12 mouse cellular contexts compared by ENCODE assay signal in the genomic region with DNA sequence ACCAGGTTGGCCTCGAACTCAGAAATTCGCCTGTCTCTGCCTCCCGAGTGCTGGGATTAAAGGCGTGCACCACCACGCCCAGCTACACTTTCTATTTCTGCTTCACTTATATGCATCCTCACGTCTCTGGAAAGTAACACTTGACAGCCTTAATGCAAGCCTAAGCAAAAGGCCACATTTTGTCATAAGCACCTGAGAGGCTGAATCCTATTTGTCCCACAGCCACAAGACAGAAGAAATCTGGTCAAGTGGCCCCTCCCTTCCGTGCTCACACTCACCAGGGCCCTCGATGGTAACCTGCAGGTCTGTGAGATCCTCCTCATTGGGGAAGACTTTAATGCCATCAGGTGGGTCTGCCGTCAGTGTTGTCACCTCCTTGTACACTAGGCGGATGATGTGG. TPM values are rescaled to one million over a fixed set of nuclear protein-coding genes. Genes with fewer than 3 reads are reported as not detected.
DNase-seq lines count a peak whose midpoint lies in the region; ATAC-seq and TF ChIP-seq lines count a peak whose summit lies in the region.
"Not testable (repeated sequence)": the region's sequence is repeated elsewhere in the genome, so short reads cannot be mapped to it uniquely, and the experiment has no call there.
"Had no signal": no experiment of that assay in that cellular context is flagged by ENCODE, and none has a peak within 500 bp of the region (broad histone marks: within the 10 kb centered on the region; RNA-seq: fewer than 3 reads in every experiment).

No protein-coding gene starts in this region.

- peak overlapping the region; percentile 82 for H3K4me3 ChIP-seq in G1E (ENCODE audit: low read depth, low read length)
- H3K4me3 ChIP-seq in embryonic facial prominence, embryonic 13.5 days, result peak overlapping the region; percentile 99
- peak overlapping the region; percentile 98 for H3K4me3 ChIP-seq in gastrocnemius, adult 2 months
- peak overlapping the region; percentile 86 for H3K4me3 ChIP-seq in hindbrain, embryonic 14.5 days (replicated peaks; ENCODE audit: low read length)
- peak overlapping the region; percentile 97 for H3K4me3 ChIP-seq in layer of hippocampus, adult 2 months
- peak overlapping the region; percentile 99 for H3K4me3 ChIP-seq in liver, embryonic 16.5 days (ENCODE audit: low read depth, low read length)
- H3K4me3 ChIP-seq in midbrain, embryonic 15.5 days, result peak overlapping the region; percentile 90
- peak overlapping the region; percentile 98 for H3K4me3 ChIP-seq in stomach, embryonic 16.5 days (replicated peaks; ENCODE audit: low read length)

- intact Hi-C loops in gastrocnemius, adult 2 months (cut with DNase I), result loop anchor here (5.0 kb wide), 2 partner anchors 106 to 131 kb away; a partner anchor contains a TSS

- H3K27me3 ChIP-seq in G1E (ENCODE audit: insufficient read depth, low read length); embryonic facial prominence, embryonic 13.5 days; hindbrain, embryonic 14.5 days (ENCODE audit: control insufficient read depth, insufficient read depth, low read length); liver, embryonic 16.5 days (ENCODE audit: control insufficient read depth, insufficient read depth, low read depth, low read length); midbrain, embryonic 15.5 days (replicated peaks); stomach, embryonic 16.5 days (ENCODE audit: control insufficient read depth, insufficient read depth, low read length): not testable (repeated sequence)

- not testable (repeated sequence) for TF ChIP-seq CTCF in G1E (IDR thresholded peaks at IDR 0.05; ENCODE audit: low read depth, low read length); gastrocnemius, adult 2 months (IDR thresholded peaks at IDR 0.05); layer of hippocampus, adult 2 months (conservative IDR thresholded peaks at IDR 0.05)

- peaks cover 62% of the 10 kb centered on the region for H3K36me3 ChIP-seq in G1E (replicated peaks)
- H3K36me3 ChIP-seq in embryonic facial prominence, embryonic 13.5 days, result peaks cover 47% of the 10 kb centered on the region
- H3K36me3 ChIP-seq in hindbrain, embryonic 14.5 days (replicated peaks; ENCODE audit: control insufficient read depth, insufficient read depth), result peaks cover 39% of the 10 kb centered on the region
- peaks cover 43% of the 10 kb centered on the region for H3K36me3 ChIP-seq in liver, embryonic 16.5 days (ENCODE audit: control insufficient read depth, insufficient read depth)
- peaks cover 22% of the 10 kb centered on the region; the same call in 1 of the 2 replicates for H3K36me3 ChIP-seq in midbrain, embryonic 15.5 days (replicated peaks)
- H3K36me3 ChIP-seq in stomach, embryonic 16.5 days (ENCODE audit: control insufficient read depth, insufficient read depth, low read length), result peaks cover 17% of the 10 kb centered on the region; the same call in 1 of the 2 replicates

- H3K9me3 ChIP-seq in G1E (replicated peaks); embryonic facial prominence, embryonic 13.5 days; hindbrain, embryonic 14.5 days (ENCODE audit: control insufficient read depth, low read length); liver, embryonic 16.5 days (replicated peaks; ENCODE audit: control insufficient read depth, low read length); midbrain, embryonic 15.5 days; stomach, embryonic 16.5 days (replicated peaks; ENCODE audit: control insufficient read depth, low read length): not testable (repeated sequence)

- 36% methylated on average over 10 of the region's 10 CpGs for WGBS in embryonic facial prominence, embryonic 13.5 days
- WGBS in hindbrain, embryonic 14.5 days, result 45% methylated on average over 10 of the region's 10 CpGs
- WGBS in liver, embryonic 16.5 days (ENCODE audit: insufficient replicate concordance), result 13% methylated on average over 10 of the region's 10 CpGs
- WGBS in midbrain, embryonic 15.5 days, result 34% methylated on average over 10 of the region's 10 CpGs
- WGBS in stomach, embryonic 16.5 days, result 22% methylated on average over 10 of the region's 10 CpGs

- peak overlapping the region; percentile 80 for H3K4me2 ChIP-seq in embryonic facial prominence, embryonic 13.5 days
- H3K4me2 ChIP-seq in hindbrain, embryonic 14.5 days (replicated peaks), result peak overlapping the region; percentile 91
- H3K4me2 ChIP-seq in liver, embryonic 16.5 days (ENCODE audit: low read depth, low read length), result peak overlapping the region; percentile 86
- H3K4me2 ChIP-seq in midbrain, embryonic 15.5 days, result peak overlapping the region; percentile 63
- H3K4me2 ChIP-seq in stomach, embryonic 16.5 days (ENCODE audit: low read depth, low read length), result peak overlapping the region; percentile 74

- peak overlapping the region; percentile 99 for H3K9ac ChIP-seq in embryonic facial prominence, embryonic 13.5 days
- H3K9ac ChIP-seq in hindbrain, embryonic 14.5 days, result peak overlapping the region; percentile 94
- peak overlapping the region; percentile 99 for H3K9ac ChIP-seq in liver, embryonic 16.5 days (ENCODE audit: low read depth, low read length)
- H3K9ac ChIP-seq in midbrain, embryonic 15.5 days, result peak overlapping the region; percentile 89
- H3K9ac ChIP-seq in stomach, embryonic 16.5 days (ENCODE audit: low read length), result peak overlapping the region; percentile 99

- peaks cover 48% of the 10 kb centered on the region for H3K4me1 ChIP-seq in G1E (ENCODE audit: insufficient read depth, low read depth, low read length)
- peaks cover 28% of the 10 kb centered on the region for H3K4me1 ChIP-seq in embryonic facial prominence, embryonic 13.5 days
- peaks cover 21% of the 10 kb centered on the region for H3K4me1 ChIP-seq in hindbrain, embryonic 14.5 days (replicated peaks; ENCODE audit: control insufficient read depth, insufficient read depth, low read length)
- peaks cover 40% of the 10 kb centered on the region for H3K4me1 ChIP-seq in liver, embryonic 16.5 days (ENCODE audit: control insufficient read depth, low read depth, low read length)
- H3K4me1 ChIP-seq in midbrain, embryonic 15.5 days, result peaks cover 34% of the 10 kb centered on the region
- H3K4me1 ChIP-seq in stomach, embryonic 16.5 days (ENCODE audit: control insufficient read depth, insufficient read depth, low read length), result peaks cover 18% of the 10 kb centered on the region

- peak overlapping the region; percentile 95; the same call in 1 of the 2 replicates for H3K27ac ChIP-seq in embryonic facial prominence, embryonic 13.5 days
- H3K27ac ChIP-seq in gastrocnemius, adult 2 months, result peak overlapping the region; percentile 100
- H3K27ac ChIP-seq in hindbrain, embryonic 14.5 days, result peak overlapping the region; percentile 95
- H3K27ac ChIP-seq in layer of hippocampus, adult 2 months; midbrain, embryonic 15.5 days; stomach, embryonic 16.5 days (ENCODE audit: low read length): not testable (repeated sequence)
- peak overlapping the region; percentile 96; the same call in 1 of the 2 replicates for H3K27ac ChIP-seq in liver, embryonic 16.5 days (ENCODE audit: low read length)

- ATAC-seq in G1E (ENCODE audit: extremely low read depth, insufficient number of reproducible peaks, low FRiP score, poor library complexity, severe bottlenecking); embryonic facial prominence, embryonic 13.5 days (ENCODE audit: insufficient number of reproducible peaks, insufficient read depth, low FRiP score, low TSS enrichment, low read depth); hindbrain, embryonic 14.5 days (ENCODE audit: low FRiP score); liver, embryonic 16.5 days (ENCODE audit: low read depth); midbrain, embryonic 15.5 days (replicated peaks); stomach, embryonic 16.5 days (ENCODE audit: insufficient read depth, low FRiP score): not testable (repeated sequence)

- DNase-seq in G1E (ENCODE audit: low spot score); gastrocnemius, adult 2 months; hindbrain, embryonic 14.5 days (ENCODE audit: low spot score); layer of hippocampus, adult 2 months (ENCODE audit: low spot score in 2 of 2): not testable (repeated sequence)

RNA-seq across cellular contexts. Expression of a gene that starts 1.3 kb away (rescaled TPM):
- 538 and 670 TPM in 2 replicates for total RNA-seq in G1E (2014; fragmentation: Nextera tagmentation)
- 171 and 195 TPM in 2 replicates for total RNA-seq in G1E (2017)
- 210 and 243 TPM in 2 replicates for polyA plus RNA-seq in G1E (2012)
- 347 and 400 TPM in 2 replicates for polyA plus RNA-seq in embryonic facial prominence, embryonic 13.5 days (2015; fragmentation: Nextera tagmentation; extraction: Ambion mirVana)
- 10 to 100 TPM; 76.4 to 82.7 TPM for total RNA-seq in gastrocnemius, adult 2 months (2021)
- polyA plus RNA-seq in hindbrain, embryonic 14.5 days (2014; fragmentation: Nextera tagmentation; extraction: Ambion mirVana), result 285 and 293 TPM in 2 replicates
- total RNA-seq in layer of hippocampus, adult 2 months (2021), result 100 to 1,000 TPM; 106 to 108 TPM
- polyA plus RNA-seq in liver, embryonic 16.5 days (2015; fragmentation: Nextera tagmentation; extraction: Ambion mirVana), result 261 and 272 TPM in 2 replicates
- 265 and 288 TPM in 2 replicates for polyA plus RNA-seq in midbrain, embryonic 15.5 days (2015; fragmentation: Nextera tagmentation; extraction: Ambion mirVana)
- 204 and 212 TPM in 2 replicates for polyA plus RNA-seq in stomach, embryonic 16.5 days (2015; fragmentation: Nextera tagmentation; extraction: Ambion mirVana)

RNA-seq across cellular contexts. Expression of a gene that starts 18.5 kb away (rescaled TPM):
- total RNA-seq in G1E (2014; fragmentation: Nextera tagmentation) (1,543 and 2,339 TPM in 2 replicates), G1E (2017) (548 and 573 TPM in 2 replicates)
- 5,642 and 5,886 TPM in 2 replicates for polyA plus RNA-seq in G1E (2012)
- polyA plus RNA-seq in embryonic facial prominence, embryonic 13.5 days (2015; fragmentation: Nextera tagmentation; extraction: Ambion mirVana), result 335 and 398 TPM in 2 replicates
- 100 to 1,000 TPM; 483 to 569 TPM for total RNA-seq in gastrocnemius, adult 2 months (2021)
- polyA plus RNA-seq in hindbrain, embryonic 14.5 days (2014; fragmentation: Nextera tagmentation; extraction: Ambion mirVana), result 175 and 192 TPM in 2 replicates
- 100 to 1,000 TPM; 458 to 462 TPM for total RNA-seq in layer of hippocampus, adult 2 months (2021)
- 162 and 174 TPM in 2 replicates for polyA plus RNA-seq in liver, embryonic 16.5 days (2015; fragmentation: Nextera tagmentation; extraction: Ambion mirVana)
- polyA plus RNA-seq in midbrain, embryonic 15.5 days (2015; fragmentation: Nextera tagmentation; extraction: Ambion mirVana), result 186 and 187 TPM in 2 replicates
- polyA plus RNA-seq in stomach, embryonic 16.5 days (2015; fragmentation: Nextera tagmentation; extraction: Ambion mirVana), result 255 and 322 TPM in 2 replicates

RNA-seq across cellular contexts. Expression of a gene that starts 21.7 kb away (rescaled TPM):
- 1.7 and 4.7 TPM in 2 replicates for total RNA-seq in G1E (2014; fragmentation: Nextera tagmentation)
- total RNA-seq in G1E (2017), result 6.8 and 12.1 TPM in 2 replicates
- polyA plus RNA-seq in G1E (2012), result 40.6 and 61.2 TPM in 2 replicates
- 6.3 and 7.2 TPM in 2 replicates for polyA plus RNA-seq in embryonic facial prominence, embryonic 13.5 days (2015; fragmentation: Nextera tagmentation; extraction: Ambion mirVana)
- total RNA-seq in gastrocnemius, adult 2 months (2021), result 10 to 100 TPM in 1 of 2 experiments, 1 to 10 TPM in 1; 8.0 to 10.6 TPM
- 3.2 and 4.1 TPM in 2 replicates for polyA plus RNA-seq in hindbrain, embryonic 14.5 days (2014; fragmentation: Nextera tagmentation; extraction: Ambion mirVana)
- 1 to 10 TPM; 2.6 to 2.7 TPM for total RNA-seq in layer of hippocampus, adult 2 months (2021)
- polyA plus RNA-seq in liver, embryonic 16.5 days (2015; fragmentation: Nextera tagmentation; extraction: Ambion mirVana), result 8.4 and 8.9 TPM in 2 replicates
- polyA plus RNA-seq in midbrain, embryonic 15.5 days (2015; fragmentation: Nextera tagmentation; extraction: Ambion mirVana), result 5.4 and 5.8 TPM in 2 replicates
- 21.2 and 21.7 TPM in 2 replicates for polyA plus RNA-seq in stomach, embryonic 16.5 days (2015; fragmentation: Nextera tagmentation; extraction: Ambion mirVana)

RNA-seq across cellular contexts. Expression of a gene that starts 28.4 kb away (rescaled TPM):
- total RNA-seq in G1E (2014; fragmentation: Nextera tagmentation) (not detected in 2 replicates), G1E (2017) (0.41 TPM in 1 of 2 replicates, not detected in the other)
- polyA plus RNA-seq in G1E (2012), result not detected in 2 replicates
- not detected in 2 replicates for polyA plus RNA-seq in embryonic facial prominence, embryonic 13.5 days (2015; fragmentation: Nextera tagmentation; extraction: Ambion mirVana)
- not detected for total RNA-seq in gastrocnemius, adult 2 months (2021)
- polyA plus RNA-seq in hindbrain, embryonic 14.5 days (2014; fragmentation: Nextera tagmentation; extraction: Ambion mirVana), result not detected in 2 replicates
- total RNA-seq in layer of hippocampus, adult 2 months (2021), result not detected
- polyA plus RNA-seq in liver, embryonic 16.5 days (2015; fragmentation: Nextera tagmentation; extraction: Ambion mirVana), result not detected in 2 replicates
- not detected in 2 replicates for polyA plus RNA-seq in midbrain, embryonic 15.5 days (2015; fragmentation: Nextera tagmentation; extraction: Ambion mirVana)
- 0.72 and 0.79 TPM in 2 replicates for polyA plus RNA-seq in stomach, embryonic 16.5 days (2015; fragmentation: Nextera tagmentation; extraction: Ambion mirVana)
- total RNA-seq: heart, adult 18-20 months; layer of hippocampus, postnatal 25 days had no signal
- polyA plus RNA-seq: brain, embryonic 14.5 days; CD4-positive, CD25-positive, alpha-beta regulatory T cell, adult 4 months had no signal

RNA-seq across cellular contexts. Expression of a gene that starts 28.5 kb away (rescaled TPM):
- total RNA-seq in G1E (2014; fragmentation: Nextera tagmentation), result not detected in 2 replicates
- total RNA-seq in G1E (2017), result not detected in 2 replicates
- 0.13 and 0.15 TPM in 2 replicates for polyA plus RNA-seq in G1E (2012)
- not detected in 2 replicates for polyA plus RNA-seq in embryonic facial prominence, embryonic 13.5 days (2015; fragmentation: Nextera tagmentation; extraction: Ambion mirVana)
- not detected for total RNA-seq in gastrocnemius, adult 2 months (2021)
- polyA plus RNA-seq in hindbrain, embryonic 14.5 days (2014; fragmentation: Nextera tagmentation; extraction: Ambion mirVana), result 0.35 and 0.41 TPM in 2 replicates
- under 1 TPM; 0.25 to 0.26 TPM for total RNA-seq in layer of hippocampus, adult 2 months (2021)
- polyA plus RNA-seq in liver, embryonic 16.5 days (2015; fragmentation: Nextera tagmentation; extraction: Ambion mirVana), result 0.12 TPM in 1 of 2 replicates, not detected in the other
- polyA plus RNA-seq in midbrain, embryonic 15.5 days (2015; fragmentation: Nextera tagmentation; extraction: Ambion mirVana), result 1.0 and 1.6 TPM in 2 replicates
- polyA plus RNA-seq in stomach, embryonic 16.5 days (2015; fragmentation: Nextera tagmentation; extraction: Ambion mirVana), result 0.22 and 0.26 TPM in 2 replicates
- total RNA-seq: heart, adult 18-20 months had no signal

Comparison
In these comparisons a context has a peak if more than half of its experiments do, and no peak if none do; other contexts are left out.
1. RNA of a gene that starts 18.5 kb away (polyA plus RNA-seq): 5,642 to 5,886 TPM in G1E; 335 to 398 TPM in embryonic facial prominence, embryonic 13.5 days, 255 to 322 TPM in stomach, embryonic 16.5 days, 175 to 192 TPM in hindbrain, embryonic 14.5 days, 186 to 187 TPM in midbrain, embryonic 15.5 days and 162 to 174 TPM in liver, embryonic 16.5 days; every median in the first group is over 10 times any median in the second.
2. Peak in every context shown above with its lines, with median percentiles within 50 percentile points of each other: H3K4me3 ChIP-seq, H3K4me2 ChIP-seq and H3K9ac ChIP-seq.